Mouse (Mus musculus): ENCODE data around the gene Slc2a5. TPM values are rescaled to one million over a fixed set of nuclear protein-coding genes. Genes with fewer than 3 reads are reported as not detected.

The Slc2a5 gene
- total and polyA plus RNA-seq, 3 experiments, result 0.90 to 10.5 (median 9.9) TPM

Other genes with a start within 250 kb of the Slc2a5 start
- 10 to 100 TPM; 22.2 to 29.5 TPM for gene Spsb1, start 164.2 kb upstream of the Slc2a5 start, total RNA-seq (2021)
- gene Spsb1, start 164.2 kb upstream of the Slc2a5 start, polyA plus RNA-seq (2012; rRNA removed), result 26.3 and 26.9 TPM in 2 replicates
- gene H6pd, start 110.3 kb upstream of the Slc2a5 start, total RNA-seq (2021), result 100 to 1,000 TPM; 120 to 197 TPM
- gene H6pd, start 110.3 kb upstream of the Slc2a5 start, polyA plus RNA-seq (2012; rRNA removed), result 146 and 154 TPM in 2 replicates
- 1 to 10 TPM; 1.0 to 2.0 TPM for gene Gpr157, start 31.9 kb upstream of the Slc2a5 start, total RNA-seq (2021)
- gene Gpr157, start 31.9 kb upstream of the Slc2a5 start, polyA plus RNA-seq (2012; rRNA removed), result 1.9 and 2.2 TPM in 2 replicates
- not detected for gene Slc2a7, start 29.7 kb downstream of the Slc2a5 start, total RNA-seq (2021)
- not detected in 2 replicates for gene Slc2a7, start 29.7 kb downstream of the Slc2a5 start, polyA plus RNA-seq (2012; rRNA removed)
- gene Car6, start 82.0 kb downstream of the Slc2a5 start, total RNA-seq (2021), result 1 to 10 TPM in 1 of 2 experiments, under 1 TPM in 1; 0.31 to 2.5 TPM
- not detected in 2 replicates for gene Car6, start 82.0 kb downstream of the Slc2a5 start, polyA plus RNA-seq (2012; rRNA removed)
- 100 to 1,000 TPM; 381 to 501 TPM for gene Eno1, start 117.4 kb downstream of the Slc2a5 start, total RNA-seq (2021)
- 425 and 428 TPM in 2 replicates for gene Eno1, start 117.4 kb downstream of the Slc2a5 start, polyA plus RNA-seq (2012; rRNA removed)
- 100 to 1,000 TPM; 104 to 105 TPM for gene Rere, start 162.4 kb downstream of the Slc2a5 start, total RNA-seq (2021)
- 81.0 and 112 TPM in 2 replicates for gene Rere, start 162.4 kb downstream of the Slc2a5 start, polyA plus RNA-seq (2012; rRNA removed)

All from adrenal gland, adult 2 months (tissue).